In the genomic region with DNA sequence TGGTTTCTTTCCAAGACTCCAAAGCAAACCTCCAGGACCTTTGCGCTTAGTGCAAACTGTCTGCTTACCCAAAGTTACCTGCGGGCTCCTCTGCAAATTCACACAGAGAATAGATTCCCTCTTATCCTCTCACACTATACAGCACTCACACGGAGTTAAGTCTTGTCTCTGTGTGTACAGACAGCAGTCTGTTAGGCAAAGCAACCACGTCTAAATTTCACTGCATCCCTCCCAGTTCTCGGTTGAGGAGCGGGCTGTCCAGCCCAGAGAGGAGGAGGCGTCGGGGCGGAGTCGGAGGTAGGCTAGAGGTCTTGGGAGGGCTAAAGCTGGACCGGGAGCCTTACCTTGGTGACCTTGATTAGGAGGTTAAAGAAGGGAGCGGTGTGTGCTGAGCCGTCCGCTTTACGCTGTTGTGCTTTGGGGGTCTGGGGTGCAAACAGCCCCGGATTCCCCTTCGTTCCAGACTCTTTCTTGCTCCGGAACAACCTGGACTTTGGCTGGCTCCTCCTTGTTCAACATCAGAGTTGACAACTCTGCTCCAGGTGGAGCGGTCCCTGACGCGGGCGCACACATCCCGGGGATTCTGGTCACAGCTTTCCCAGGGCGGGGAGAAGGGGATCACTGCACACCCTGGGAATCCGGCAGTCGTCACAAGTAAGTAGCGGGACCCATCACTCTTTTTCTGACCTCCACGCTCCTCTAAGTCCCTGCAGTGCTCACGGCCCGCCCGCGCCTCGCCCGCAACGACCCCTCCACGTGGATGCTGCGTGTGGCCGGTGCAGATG, we compare ENCODE assay signal across 9 mouse cellular contexts. TPM values are rescaled to one million over a fixed set of nuclear protein-coding genes. Genes with fewer than 3 reads are reported as not detected.
DNase-seq lines count a peak whose midpoint lies in the region; ATAC-seq and TF ChIP-seq lines count a peak whose summit lies in the region.
"Had no signal": no experiment of that assay in that cellular context is flagged by ENCODE, and none has a peak within 500 bp of the region (broad histone marks: within the 10 kb centered on the region; RNA-seq: fewer than 3 reads in every experiment).

No protein-coding gene starts in this region.

- no peak overlapping the region for H3K27ac ChIP-seq in lung, embryonic 14.5 days (ENCODE audit: low read depth)
- H3K27ac ChIP-seq in forebrain, embryonic 15.5 days (replicated peaks): no peak overlapping the region
- H3K27ac ChIP-seq in liver, embryonic 14.5 days: no peak overlapping the region
- H3K27ac ChIP-seq in stomach, embryonic 14.5 days (ENCODE audit: low read length): no peak overlapping the region

- no peak for ATAC-seq in lung, embryonic 14.5 days (ENCODE audit: insufficient read depth)
- no peak for ATAC-seq in forebrain, embryonic 15.5 days (replicated peaks)
- no peak for ATAC-seq in liver, embryonic 14.5 days (ENCODE audit: insufficient read depth)
- ATAC-seq in stomach, embryonic 14.5 days (ENCODE audit: insufficient number of reproducible peaks, insufficient read depth, low FRiP score, low read depth): peak; percentile 14; the same call in 1 of the 2 replicates
- ATAC-seq in erythroblast, adult 5-6 weeks (replicated peaks; ENCODE audit: low FRiP score, poor library complexity, severe bottlenecking): no peak

- H3K36me3 ChIP-seq in lung, embryonic 14.5 days (ENCODE audit: insufficient read depth): no peaks in the 10 kb centered on the region
- H3K36me3 ChIP-seq in forebrain, embryonic 15.5 days: no peaks in the 10 kb centered on the region
- no peaks in the 10 kb centered on the region for H3K36me3 ChIP-seq in liver, embryonic 14.5 days (replicated peaks; ENCODE audit: control insufficient read depth, insufficient read depth, low read depth)
- H3K36me3 ChIP-seq in stomach, embryonic 14.5 days (ENCODE audit: control insufficient read depth, insufficient read depth, low read length): no peaks in the 10 kb centered on the region

- no peaks in the 10 kb centered on the region for H3K4me1 ChIP-seq in lung, embryonic 14.5 days (ENCODE audit: insufficient read depth)
- H3K4me1 ChIP-seq in forebrain, embryonic 15.5 days: peaks cover 9% of the 10 kb centered on the region
- no peaks in the 10 kb centered on the region for H3K4me1 ChIP-seq in liver, embryonic 14.5 days (replicated peaks; ENCODE audit: control insufficient read depth in 2 of 2, insufficient read depth in 2 of 2, low read length in 1 of 2)
- H3K4me1 ChIP-seq in stomach, embryonic 14.5 days (ENCODE audit: control insufficient read depth, insufficient read depth, low read length): no peaks in the 10 kb centered on the region

- H3K9me3 ChIP-seq in lung, embryonic 14.5 days (ENCODE audit: low read depth, low read length): no peaks in the 10 kb centered on the region
- no peaks in the 10 kb centered on the region for H3K9me3 ChIP-seq in forebrain, embryonic 15.5 days
- no peaks in the 10 kb centered on the region for H3K9me3 ChIP-seq in liver, embryonic 14.5 days (ENCODE audit: control insufficient read depth, low read length)
- no peaks in the 10 kb centered on the region for H3K9me3 ChIP-seq in stomach, embryonic 14.5 days (ENCODE audit: control insufficient read depth, low read depth, low read length)

- H3K9ac ChIP-seq in lung, embryonic 14.5 days: no peak overlapping the region
- H3K9ac ChIP-seq in forebrain, embryonic 15.5 days (replicated peaks): no peak overlapping the region
- H3K9ac ChIP-seq in liver, embryonic 14.5 days (replicated peaks): no peak overlapping the region
- H3K9ac ChIP-seq in stomach, embryonic 14.5 days (replicated peaks; ENCODE audit: low read depth, low read length): no peak overlapping the region

- 4% methylated on average over 38 of the region's 38 CpGs for WGBS in lung, embryonic 14.5 days
- 13% methylated on average over 38 of the region's 38 CpGs for WGBS in forebrain, embryonic 15.5 days
- 9% methylated on average over 38 of the region's 38 CpGs for WGBS in liver, embryonic 14.5 days (ENCODE audit: insufficient replicate concordance)
- WGBS in stomach, embryonic 14.5 days: 7% methylated on average over 38 of the region's 38 CpGs

- peak overlapping the region; percentile 48 for H3K4me2 ChIP-seq in lung, embryonic 14.5 days
- peak overlapping the region; percentile 40 for H3K4me2 ChIP-seq in forebrain, embryonic 15.5 days (replicated peaks)
- peak overlapping the region; percentile 15; the same call in 1 of the 2 replicates for H3K4me2 ChIP-seq in liver, embryonic 14.5 days (ENCODE audit: low read depth)
- peak overlapping the region; percentile 30 for H3K4me2 ChIP-seq in stomach, embryonic 14.5 days (replicated peaks; ENCODE audit: low read depth, low read length)

- no peak for TF ChIP-seq CTCF in lung, embryonic 14.5 days (IDR thresholded peaks at IDR 0.05; ENCODE audit: low read depth)
- no peak for TF ChIP-seq CTCF in liver, embryonic 14.5 days (IDR thresholded peaks at IDR 0.05; ENCODE audit: low read depth)

- no peak for TF ChIP-seq EP300 in liver, embryonic 14.5 days (IDR thresholded peaks at IDR 0.05; ENCODE audit: low read depth)

- H3K4me3 ChIP-seq in lung, embryonic 14.5 days (ENCODE audit: low read depth, low read length): peak overlapping the region; percentile 18
- H3K4me3 ChIP-seq in forebrain, embryonic 15.5 days: peak overlapping the region; percentile 16
- H3K4me3 ChIP-seq in liver, embryonic 14.5 days (ENCODE audit: insufficient read depth in 1 of 2, low read depth in 2 of 2, low read length in 2 of 2): 0 out of 4 replicates have a peak overlapping the region, but pooled peaks of 1 of the 2 experiments have one; percentile 8
- peak overlapping the region; percentile 10 for H3K4me3 ChIP-seq in stomach, embryonic 14.5 days (ENCODE audit: low read depth, low read length)

- DNase-seq in lung, embryonic 14.5 days: no peak
- DNase-seq in lung, postnatal 14 days: no peak
- DNase-seq in liver, embryonic 14.5 days (ENCODE audit: low read depth in 3 of 3, low spot score in 3 of 3): no peak
- DNase-seq in adrenal gland, postnatal 14 days: no peak
- DNase-seq in left cerebral cortex, adult 18-20 months (ENCODE audit: low spot score in 2 of 2): no peak
- DNase-seq: cerebellum, adult 18-20 months had no signal

- H3K27me3 ChIP-seq in lung, embryonic 14.5 days (ENCODE audit: insufficient read depth, low read length): peaks cover 24% of the 10 kb centered on the region
- H3K27me3 ChIP-seq in forebrain, embryonic 15.5 days: peaks cover 21% of the 10 kb centered on the region
- peaks cover 21% of the 10 kb centered on the region for H3K27me3 ChIP-seq in liver, embryonic 14.5 days (ENCODE audit: control insufficient read depth, insufficient read depth, low read length)
- H3K27me3 ChIP-seq in stomach, embryonic 14.5 days (ENCODE audit: control insufficient read depth, insufficient read depth, low read length): no peaks in the 10 kb centered on the region

RNA-seq across cellular contexts. Expression of a gene that starts 16.3 kb away (rescaled TPM):
- 0.45 and 1.2 TPM in 2 replicates for polyA plus RNA-seq in lung, embryonic 14.5 days (2014; fragmentation: Nextera tagmentation; extraction: Ambion mirVana)
- polyA plus RNA-seq in forebrain, embryonic 15.5 days (2015; fragmentation: Nextera tagmentation; extraction: Ambion mirVana): 0.20 TPM in 1 of 2 replicates, not detected in the other
- polyA plus RNA-seq in liver, embryonic 14.5 days (2012; rRNA removed): 0.02 and 0.03 TPM in 2 replicates
- 0.05 TPM in 1 of 2 replicates, not detected in the other for polyA plus RNA-seq in liver, embryonic 14.5 days (2014; fragmentation: Nextera tagmentation; extraction: Ambion mirVana)
- polyA plus RNA-seq in stomach, embryonic 14.5 days (2014; fragmentation: Nextera tagmentation; extraction: Ambion mirVana): 0.38 and 1.2 TPM in 2 replicates
- 4.5 and 5.1 TPM in 2 replicates for total RNA-seq in adrenal gland, postnatal 14 days (2021)
- not detected in 2 replicates for total RNA-seq in erythroblast, adult 5-6 weeks (2015; ENCODE audit: low replicate concordance)
- not detected in 2 replicates for total RNA-seq in erythroblast, adult 5-6 weeks (2017; ENCODE audit: low replicate concordance)
- under 1 TPM in 1 of 2 experiments, not detected in 1; 0.40 TPM for total RNA-seq in left cerebral cortex, adult 18-20 months (2021)

RNA-seq across cellular contexts. Expression of a gene that starts 34.9 kb away (rescaled TPM):
- polyA plus RNA-seq in lung, embryonic 14.5 days (2014; fragmentation: Nextera tagmentation; extraction: Ambion mirVana): 0.43 and 0.78 TPM in 2 replicates
- polyA plus RNA-seq in forebrain, embryonic 15.5 days (2015; fragmentation: Nextera tagmentation; extraction: Ambion mirVana): 0.28 and 0.33 TPM in 2 replicates
- polyA plus RNA-seq in liver, embryonic 14.5 days (2012; rRNA removed): 1.1 and 1.6 TPM in 2 replicates
- 1.4 and 1.8 TPM in 2 replicates for polyA plus RNA-seq in liver, embryonic 14.5 days (2014; fragmentation: Nextera tagmentation; extraction: Ambion mirVana)
- polyA plus RNA-seq in stomach, embryonic 14.5 days (2014; fragmentation: Nextera tagmentation; extraction: Ambion mirVana): 0.90 and 1.5 TPM in 2 replicates
- 0.34 and 0.37 TPM in 2 replicates for total RNA-seq in adrenal gland, postnatal 14 days (2021)
- total RNA-seq in erythroblast, adult 5-6 weeks (2015; ENCODE audit: low replicate concordance): 5.4 and 7.3 TPM in 2 replicates
- total RNA-seq in erythroblast, adult 5-6 weeks (2017; ENCODE audit: low replicate concordance): 2.3 and 2.9 TPM in 2 replicates
- total RNA-seq in left cerebral cortex, adult 18-20 months (2021): under 1 TPM; 0.72 to 0.82 TPM
